8 mouse cellular contexts compared by ENCODE assay signal in the genomic region with DNA sequence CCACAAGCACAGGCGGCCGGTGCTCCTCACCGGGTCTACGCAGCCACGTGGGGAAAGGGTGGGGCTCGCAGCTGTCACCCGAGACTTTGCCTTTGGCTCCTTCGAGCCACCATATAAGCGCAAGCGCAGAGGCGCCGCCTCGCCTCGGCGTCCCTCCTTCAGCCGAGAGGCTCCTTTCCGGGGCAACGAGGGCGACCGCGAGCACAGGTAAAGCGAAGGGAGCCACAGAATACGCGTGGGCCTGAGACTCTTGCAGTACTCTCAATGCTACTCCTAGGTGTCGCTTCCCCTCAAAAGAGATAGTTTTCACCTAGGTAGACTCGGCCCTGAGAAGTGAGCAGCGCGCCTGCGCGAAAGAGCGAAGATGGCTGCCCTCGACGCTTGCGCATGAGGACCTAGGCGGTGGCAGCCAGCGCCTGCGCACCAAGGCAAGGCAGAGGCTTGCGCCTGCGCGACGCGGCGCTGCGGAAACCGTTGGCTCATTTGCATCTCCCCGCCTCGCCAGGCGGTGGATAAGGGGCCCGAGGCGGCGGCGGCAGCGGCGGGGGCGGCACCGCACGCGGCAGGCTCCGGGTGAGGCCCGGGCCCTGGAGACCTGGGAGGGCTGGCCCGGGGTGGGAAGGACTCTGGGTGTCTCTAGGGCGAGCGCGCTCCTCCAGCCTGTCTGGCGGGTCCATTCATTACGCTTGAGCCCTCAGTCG. TPM values are rescaled to one million over a fixed set of nuclear protein-coding genes. Genes with fewer than 3 reads are reported as not detected.
DNase-seq lines count a peak whose midpoint lies in the region; ATAC-seq and TF ChIP-seq lines count a peak whose summit lies in the region.

Gene Sugp2 (plus strand): TSS at position 147 of the 701 bp plus-strand sequence.
Gene Armc6 (minus strand): TSS at position 387 of the 701 bp plus-strand sequence.

- H3K36me3 ChIP-seq in MEL (ENCODE audit: control insufficient read depth in 1 of 2, insufficient read depth in 2 of 2, low read length in 2 of 2): peaks cover 5 to 31% of the 10 kb centered on the region in 2 experiments; a peak in 3 of 4 replicates
- H3K36me3 ChIP-seq in lung, embryonic 16.5 days (ENCODE audit: control insufficient read depth, insufficient read depth, low read length): peaks cover 16% of the 10 kb centered on the region

- ATAC-seq in hematopoietic stem cell, adult 5-6 weeks (replicated peaks in 1 of 2; ENCODE audit: insufficient read depth in 1 of 2, low FRiP score in 2 of 2, low TSS enrichment in 1 of 2, low read depth in 1 of 2, poor library complexity in 2 of 2, severe bottlenecking in 2 of 2): peak; percentile 87 to 94
- ATAC-seq in lung, embryonic 16.5 days (ENCODE audit: low read depth): peak; percentile 98

- peak within 1 kb of the TSS; percentile 80 to 92 for H3K4me3 ChIP-seq in MEL (ENCODE audit: control insufficient read depth in 1 of 2, insufficient read depth in 1 of 2, low read depth in 2 of 2, low read length in 2 of 2)
- H3K4me3 ChIP-seq in cerebellum, adult 2 months (replicated peaks; ENCODE audit: insufficient read depth, low read depth, low read length): peak within 1 kb of the TSS; percentile 84
- peak within 1 kb of the TSS; percentile 74 for H3K4me3 ChIP-seq in lung, embryonic 16.5 days (ENCODE audit: low read length)

- H3K27ac ChIP-seq in MEL (ENCODE audit: control insufficient read depth, low read depth, low read length): peak within 1 kb of the TSS; percentile 91
- H3K27ac ChIP-seq in cerebellum, adult 2 months (ENCODE audit: insufficient read depth, low read length): peak within 1 kb of the TSS; percentile 95
- peak within 1 kb of the TSS; percentile 96 for H3K27ac ChIP-seq in lung, embryonic 16.5 days (ENCODE audit: low read length)

- no peak for TF ChIP-seq RAD21 in MEL (IDR thresholded peaks at IDR 0.05; ENCODE audit: low read depth, low read length)

- peak within 1 kb of the TSS; percentile 94 for H3K4me2 ChIP-seq in lung, embryonic 16.5 days (ENCODE audit: low read depth, low read length)

- H3K9ac ChIP-seq in MEL (ENCODE audit: control insufficient read depth, low read depth, low read length, poor library complexity, severe bottlenecking): peak within 1 kb of the TSS; percentile 87
- peak within 1 kb of the TSS; percentile 90 for H3K9ac ChIP-seq in lung, embryonic 16.5 days (ENCODE audit: low read length)

- TF ChIP-seq CTCF in MEL (IDR thresholded peaks at IDR 0.05 in 2 of 3, conservative IDR thresholded peaks at IDR 0.05 in 1 of 3; ENCODE audit: control insufficient read depth in 1 of 3, insufficient read depth in 1 of 3, low read depth in 2 of 3, low read length in 3 of 3, poor library complexity in 1 of 3, severe bottlenecking in 1 of 3): no peak
- TF ChIP-seq CTCF in cerebellum, adult 2 months (IDR thresholded peaks at IDR 0.05; ENCODE audit: borderline replicate concordance, insufficient read depth, low read depth, low read length): no peak

- no peaks in the 10 kb centered on the region for H3K27me3 ChIP-seq in MEL (ENCODE audit: control insufficient read depth in 1 of 2, insufficient read depth in 2 of 2, low read length in 2 of 2)
- H3K27me3 ChIP-seq in cerebellum, adult 2 months (ENCODE audit: control insufficient read depth, insufficient read depth, low read length): no peaks in the 10 kb centered on the region
- H3K27me3 ChIP-seq in lung, embryonic 16.5 days (ENCODE audit: control insufficient read depth, insufficient read depth, low read depth, low read length): no peaks in the 10 kb centered on the region

- DNase-seq in MEL (ENCODE audit: low read depth, low spot score): peak; percentile 98
- DNase-seq in cerebellum, adult 2 months: peak; percentile 96 to 98
- DNase-seq in forelimb bud, embryonic 11.5 days (ENCODE audit: low read depth, low spot score): peak; percentile 97
- DNase-seq in layer of hippocampus, adult 9-10 months (ENCODE audit: low spot score): peak; percentile 94
- DNase-seq in ovary, postnatal 10 days (ENCODE audit: low spot score): peak; percentile 94
- DNase-seq in thymus, postnatal 10 days (ENCODE audit: low spot score in 2 of 2): peak; percentile 94

- peak; percentile 60 to 92 for TF ChIP-seq POLR2A in MEL (IDR thresholded peaks at IDR 0.05; ENCODE audit: control insufficient read depth in 1 of 2, insufficient read depth in 1 of 2, low read depth in 1 of 2, low read length in 2 of 2, poor library complexity in 1 of 2)
- TF ChIP-seq POLR2A in cerebellum, adult 2 months (IDR thresholded peaks at IDR 0.05; ENCODE audit: borderline replicate concordance, insufficient read depth, low read length): peak; percentile 75; the same call in 1 of the 2 replicates

- no peaks in the 10 kb centered on the region for H3K9me3 ChIP-seq in MEL (replicated peaks; ENCODE audit: insufficient read depth, low read length)
- H3K9me3 ChIP-seq in lung, embryonic 16.5 days (ENCODE audit: control insufficient read depth, low read length): no peaks in the 10 kb centered on the region

- peak in 1 of 2 experiments; percentile 21; a peak in 1 of 4 replicates for TF ChIP-seq EP300 in MEL (IDR thresholded peaks at IDR 0.05; ENCODE audit: low read depth in 1 of 2, low read length in 2 of 2)

- under 1% methylated on average over 67 of the region's 67 CpGs for WGBS in cerebellum, adult 2 months
- under 1% methylated on average over 58 of the region's 67 CpGs for WGBS in lung, embryonic 16.5 days

- H3K79me2 ChIP-seq in MEL (ENCODE audit: control insufficient read depth, insufficient read depth, low read length, poor library complexity): peaks cover 21% of the 10 kb centered on the region

- peaks cover 12 to 29% of the 10 kb centered on the region in 2 experiments for H3K4me1 ChIP-seq in MEL (ENCODE audit: control insufficient read depth in 1 of 2, insufficient read depth in 2 of 2, low read length in 2 of 2)
- H3K4me1 ChIP-seq in cerebellum, adult 2 months (ENCODE audit: control insufficient read depth, insufficient read depth, low read length): no peaks in the 10 kb centered on the region; the same call in 1 of the 2 replicates
- H3K4me1 ChIP-seq in lung, embryonic 16.5 days (replicated peaks; ENCODE audit: control insufficient read depth, insufficient read depth, low read length): peaks cover 13% of the 10 kb centered on the region

TF ChIP-seq in MEL, 35 proteins besides CTCF, POLR2A, EP300 and RAD21 (continues in another document):
- TF ChIP-seq TCF12 (IDR thresholded peaks at IDR 0.05; ENCODE audit: low read depth, low read length) (peak; percentile 54; the same call in 1 of the 2 replicates), GABPA (IDR thresholded peaks at IDR 0.05; ENCODE audit: low read depth, low read length) (no peak), JUND (IDR thresholded peaks at IDR 0.05; ENCODE audit: low read depth, low read length) (no peak), MAFK (IDR thresholded peaks at IDR 0.05; ENCODE audit: borderline replicate concordance, low read depth, low read length) (no peak), ZMIZ1 (IDR thresholded peaks at IDR 0.05; ENCODE audit: low read depth, low read length) (peak; percentile 78), HCFC1 (IDR thresholded peaks at IDR 0.05; ENCODE audit: low read depth, low read length) (peak; percentile 88), MAZ (IDR thresholded peaks at IDR 0.05; ENCODE audit: low read depth, low read length) (peak; percentile 55; the same call in 1 of the 2 replicates), GATA1 (IDR thresholded peaks at IDR 0.05; ENCODE audit: low read depth, low read length) (no peak), RCOR1 (IDR thresholded peaks at IDR 0.05; ENCODE audit: low read depth, low read length) (no peak), CHD2 (IDR thresholded peaks at IDR 0.05; ENCODE audit: low read length) (no peak), MAX (IDR thresholded peaks at IDR 0.05; ENCODE audit: low read length) (peak; percentile 97), POLR2AphosphoS2 (IDR thresholded peaks at IDR 0.05; ENCODE audit: low read length) (peak; percentile 75), ZC3H11A (IDR thresholded peaks at IDR 0.05; ENCODE audit: low read depth, low read length) (no peak), NELFE (IDR thresholded peaks at IDR 0.05; ENCODE audit: low read depth, low read length) (peak; percentile 98), USF1 (IDR thresholded peaks at IDR 0.05; ENCODE audit: low read depth, low read length) (peak; percentile 79), ZNF384 (IDR thresholded peaks at IDR 0.05; ENCODE audit: low read depth, low read length) (no peak), ETS1 (IDR thresholded peaks at IDR 0.05; ENCODE audit: low read depth, low read length) (peak; percentile 43; the same call in 1 of the 2 replicates), MEF2A (IDR thresholded peaks at IDR 0.05; ENCODE audit: extremely low read depth, insufficient replicate concordance, low read depth, low read length, poor library complexity, severe bottlenecking) (no peak), KAT2A (conservative IDR thresholded peaks at IDR 0.05; ENCODE audit: low read depth, low read length) (peak; percentile 67; the same call in 1 of the 2 replicates), BHLHE40 (IDR thresholded peaks at IDR 0.05; ENCODE audit: borderline replicate concordance, low read depth, low read length) (no peak), SIN3A (IDR thresholded peaks at IDR 0.05; ENCODE audit: low read length) (peak; percentile 99), USF2 (IDR thresholded peaks at IDR 0.05; ENCODE audit: borderline replicate concordance in 1 of 2, insufficient read depth in 1 of 2, low read depth in 1 of 2, low read length in 2 of 2) (no peak), ELF1 (IDR thresholded peaks at IDR 0.05; ENCODE audit: low read depth, low read length) (no peak; the same call in 1 of the 2 replicates), POLR2AphosphoS5 (IDR thresholded peaks at IDR 0.05; ENCODE audit: borderline replicate concordance, low read depth, low read length) (no peak), TBP (IDR thresholded peaks at IDR 0.05; ENCODE audit: low read depth, low read length) (no peak; the same call in 1 of the 2 replicates)

RNA-seq across cellular contexts. Expression of gene Sugp2, which starts in this region (rescaled TPM):
- 23.9 and 25.3 TPM in 2 replicates for total RNA-seq in MEL (2012; rRNA removed)
- polyA plus RNA-seq in MEL (2012; ENCODE audit: insufficient read depth in 1 of 2, insufficient read length in 2 of 2, low read depth in 1 of 2, low replicate concordance in 2 of 2, missing spikeins in 1 of 2): 10 to 100 TPM in 1 of 2 experiments, not detected in 1; 27.4 TPM
- polyA plus RNA-seq in cerebellum, adult 2 months (2012; rRNA removed): 102 and 108 TPM in 2 replicates
- 52.8 and 62.7 TPM in 2 replicates for total RNA-seq in hematopoietic stem cell, adult 5-6 weeks (2017)
- polyA plus RNA-seq in lung, embryonic 16.5 days (2015; fragmentation: Nextera tagmentation; extraction: Ambion mirVana): 29.9 and 30.9 TPM in 2 replicates

RNA-seq across cellular contexts. Expression of gene Armc6, which starts in this region (rescaled TPM):
- total RNA-seq in MEL (2012; rRNA removed): 50.2 and 63.9 TPM in 2 replicates
- polyA plus RNA-seq in MEL (2012; ENCODE audit: insufficient read depth in 1 of 2, insufficient read length in 2 of 2, low read depth in 1 of 2, low replicate concordance in 2 of 2, missing spikeins in 1 of 2): 10 to 100 TPM in 1 of 2 experiments, not detected in 1; 39.5 TPM
- 45.8 and 46.7 TPM in 2 replicates for polyA plus RNA-seq in cerebellum, adult 2 months (2012; rRNA removed)
- 3.4 and 4.3 TPM in 2 replicates for total RNA-seq in hematopoietic stem cell, adult 5-6 weeks (2017)
- polyA plus RNA-seq in lung, embryonic 16.5 days (2015; fragmentation: Nextera tagmentation; extraction: Ambion mirVana): 22.4 and 24.5 TPM in 2 replicates

Comparison
In these comparisons a context has a peak if more than half of its experiments do, and no peak if none do; other contexts are left out.
1. Peak in every context shown above with its lines: DNase-seq, ATAC-seq, H3K4me3 ChIP-seq and H3K27ac ChIP-seq.